Mouse (Mus musculus) bone marrow, adult 2 months (tissue): ENCODE results near the gene Crybg3.

Experiments
- CTCF ChIP-seq: fragments of 200-500 bp; IDR thresholded peaks from 2 replicates; pipeline ENCODE4 v1.5.1; 2011; ENCODE audit warnings: low read length, control low read depth; ENCODE audit not compliant: control insufficient read depth, insufficient read depth
- POLR2A ChIP-seq: fragments of 200-500 bp; IDR thresholded peaks from 2 replicates; pipeline ENCODE4 v1.6.1; 2011; ENCODE audit warnings: low read depth, mild to moderate bottlenecking, control low read depth, low read length, borderline replicate concordance; ENCODE audit not compliant: control insufficient read depth

DNA sequence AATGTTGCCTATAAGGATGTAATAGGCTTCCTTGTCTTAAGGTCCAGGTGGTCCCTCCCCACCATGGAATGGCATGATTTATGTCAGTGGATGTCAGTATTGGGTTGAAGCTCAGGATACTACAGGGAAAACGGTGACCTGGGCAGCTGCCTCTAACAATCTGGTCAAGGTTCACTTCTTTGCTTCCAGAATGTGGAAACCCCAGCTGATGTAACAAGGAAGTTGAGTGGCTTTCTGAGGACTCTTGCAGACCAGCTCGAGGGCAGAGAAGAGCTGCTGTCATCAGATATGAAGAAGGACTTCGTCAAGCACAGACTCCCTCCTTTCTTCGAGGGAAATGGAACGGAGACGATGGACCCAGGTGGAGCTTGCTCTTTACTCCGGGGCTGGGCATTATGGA, 113.5 kb downstream of the Crybg3 start:
- TF ChIP-seq CTCF (no peak), POLR2A (no peak)
